Comparison of ENCODE assay signal across 8 mouse cellular contexts in the genomic region with DNA sequence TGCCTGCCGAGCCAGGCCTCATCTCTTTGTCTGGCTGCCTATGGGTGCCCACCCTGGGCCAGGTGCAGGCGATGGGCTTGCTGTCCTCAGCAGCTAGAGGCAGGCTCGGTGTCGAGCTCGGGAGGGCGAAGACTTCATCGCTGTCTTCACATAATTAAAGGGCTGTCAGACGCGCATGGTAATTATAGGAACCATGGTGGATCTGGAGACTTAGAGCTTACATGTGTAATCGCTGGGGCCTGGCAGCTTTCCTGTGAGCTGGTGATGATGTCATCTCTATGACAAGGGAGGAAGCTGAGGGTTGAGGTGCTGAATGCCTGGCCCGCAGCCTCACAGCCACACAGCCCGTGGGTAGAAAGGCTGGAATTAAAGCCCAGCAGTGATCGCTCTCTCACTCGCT. TPM values are rescaled to one million over a fixed set of nuclear protein-coding genes. Genes with fewer than 3 reads are reported as not detected.
DNase-seq lines count a peak whose midpoint lies in the region; ATAC-seq and TF ChIP-seq lines count a peak whose summit lies in the region.

No protein-coding gene starts in this region.

- no peak for TF ChIP-seq CTCF in olfactory bulb, adult 2 months (IDR thresholded peaks at IDR 0.05; ENCODE audit: insufficient read depth, low read depth, low read length)
- no peak for TF ChIP-seq CTCF in liver, postnatal 0 days (IDR thresholded peaks at IDR 0.05; ENCODE audit: low read depth)

- ATAC-seq in midbrain, embryonic 11.5 days (ENCODE audit: low FRiP score), result no peak
- no peak for ATAC-seq in liver, postnatal 0 days

- no peak for TF ChIP-seq EP300 in liver, postnatal 0 days (IDR thresholded peaks at IDR 0.05; ENCODE audit: low read depth)

- no peaks in the 10 kb centered on the region for H3K9me3 ChIP-seq in midbrain, embryonic 10.5 days (replicated peaks)
- no peaks in the 10 kb centered on the region for H3K9me3 ChIP-seq in midbrain, embryonic 11.5 days (ENCODE audit: control insufficient read depth, low read length)
- H3K9me3 ChIP-seq in liver, postnatal 0 days (ENCODE audit: low read length), result no peaks in the 10 kb centered on the region

- no peak overlapping the region for H3K9ac ChIP-seq in midbrain, embryonic 11.5 days (ENCODE audit: low read length)
- no peak overlapping the region for H3K9ac ChIP-seq in liver, postnatal 0 days (replicated peaks)

- WGBS in midbrain, embryonic 10.5 days, result 75% methylated on average over 14 of the region's 14 CpGs
- 75% methylated on average over 14 of the region's 14 CpGs for WGBS in midbrain, embryonic 11.5 days
- 24% methylated on average over 14 of the region's 14 CpGs for WGBS in olfactory bulb, adult 2 months
- WGBS in liver, postnatal 0 days (ENCODE audit: insufficient replicate concordance), result 66% methylated on average over 14 of the region's 14 CpGs

- no peak for DNase-seq in midbrain, embryonic 10.5 days (ENCODE audit: low spot score)
- no peak for DNase-seq in midbrain, embryonic 11.5 days (ENCODE audit: low spot score, missing footprints)
- DNase-seq in frontal cortex, postnatal 36 days (ENCODE audit: low spot score in 2 of 2), result peak; percentile 59 to 68
- peak; percentile 70 to 76 for DNase-seq in left cerebral cortex, adult 9 months (ENCODE audit: low spot score in 2 of 2)
- no peak for DNase-seq in cerebellum, adult 8-10 months
- no peak for DNase-seq in liver, postnatal 0 days
- no peak for DNase-seq in adrenal gland, postnatal 14 days

- H3K4me2 ChIP-seq in midbrain, embryonic 11.5 days, result no peak overlapping the region
- no peak overlapping the region for H3K4me2 ChIP-seq in liver, postnatal 0 days (ENCODE audit: low read depth, low read length)

- peak overlapping the region; percentile 59; the same call in 1 of the 2 replicates for H3K27ac ChIP-seq in midbrain, embryonic 10.5 days (replicated peaks)
- H3K27ac ChIP-seq in midbrain, embryonic 11.5 days (ENCODE audit: low read depth, low read length), result no peak overlapping the region
- H3K27ac ChIP-seq in olfactory bulb, adult 2 months (ENCODE audit: insufficient read depth, low read depth, low read length), result peak overlapping the region; percentile 97
- no peak overlapping the region for H3K27ac ChIP-seq in liver, postnatal 0 days (ENCODE audit: low read depth)

- H3K27me3 ChIP-seq in midbrain, embryonic 10.5 days (ENCODE audit: low read depth, poor library complexity, severe bottlenecking), result peaks cover 15% of the 10 kb centered on the region; the same call in 1 of the 2 replicates
- H3K27me3 ChIP-seq in midbrain, embryonic 11.5 days (ENCODE audit: control insufficient read depth, insufficient read depth, low read length), result no peaks in the 10 kb centered on the region
- H3K27me3 ChIP-seq in liver, postnatal 0 days (ENCODE audit: insufficient read depth, low read length), result no peaks in the 10 kb centered on the region

- peaks cover 67% of the 10 kb centered on the region for H3K4me1 ChIP-seq in midbrain, embryonic 10.5 days
- H3K4me1 ChIP-seq in midbrain, embryonic 11.5 days (ENCODE audit: control insufficient read depth, insufficient read depth, low read length), result peaks cover 18% of the 10 kb centered on the region
- H3K4me1 ChIP-seq in olfactory bulb, adult 2 months (ENCODE audit: control insufficient read depth, insufficient read depth, low read length), result peaks cover 89% of the 10 kb centered on the region
- peaks cover 10% of the 10 kb centered on the region for H3K4me1 ChIP-seq in liver, postnatal 0 days (ENCODE audit: insufficient read depth)

- H3K36me3 ChIP-seq in midbrain, embryonic 10.5 days, result 0 out of 2 replicates have a peak, but pooled peaks cover 1% of the 10 kb centered on the region
- no peaks in the 10 kb centered on the region for H3K36me3 ChIP-seq in midbrain, embryonic 11.5 days (ENCODE audit: control insufficient read depth, insufficient read depth, low read length)
- H3K36me3 ChIP-seq in liver, postnatal 0 days (replicated peaks; ENCODE audit: insufficient read depth, low read length), result no peaks in the 10 kb centered on the region

- TF ChIP-seq POLR2A in olfactory bulb, adult 2 months (IDR thresholded peaks at IDR 0.05; ENCODE audit: insufficient read depth, low read depth, low read length), result 0 out of 2 replicates have a peak, but pooled peaks have one; percentile 10

- H3K4me3 ChIP-seq in midbrain, embryonic 10.5 days, result no peak overlapping the region
- H3K4me3 ChIP-seq in midbrain, embryonic 11.5 days (ENCODE audit: low read depth, low read length), result no peak overlapping the region
- H3K4me3 ChIP-seq in olfactory bulb, adult 2 months (ENCODE audit: insufficient read depth, low read depth, low read length), result no peak overlapping the region
- H3K4me3 ChIP-seq in liver, postnatal 0 days (ENCODE audit: low read depth, low read length), result no peak overlapping the region

RNA-seq across cellular contexts. Expression of gene Klhl35, which starts 33.6 kb away (rescaled TPM):
- 2.9 and 10.0 TPM in 2 replicates for polyA plus RNA-seq in midbrain, embryonic 10.5 days (2016; fragmentation: Nextera tagmentation; extraction: Ambion mirVana)
- 22.5 and 22.9 TPM in 2 replicates for polyA plus RNA-seq in midbrain, embryonic 11.5 days (2014; fragmentation: Nextera tagmentation; extraction: Ambion mirVana)
- polyA plus RNA-seq in olfactory bulb, adult 2 months (2012; ENCODE audit: insufficient read depth, insufficient read length, low replicate concordance, missing spikeins), result not detected in 2 replicates
- polyA plus RNA-seq in liver, postnatal 0 days (2015; fragmentation: Nextera tagmentation; extraction: Ambion mirVana), result 0.35 and 0.37 TPM in 2 replicates
- 1.3 TPM in 2 replicates for total RNA-seq in adrenal gland, postnatal 14 days (2021)

RNA-seq across cellular contexts. Expression of gene Gdpd5, which starts 51.0 kb away (rescaled TPM):
- polyA plus RNA-seq in midbrain, embryonic 10.5 days (2016; fragmentation: Nextera tagmentation; extraction: Ambion mirVana), result 23.5 and 28.2 TPM in 2 replicates
- 16.2 and 16.7 TPM in 2 replicates for polyA plus RNA-seq in midbrain, embryonic 11.5 days (2014; fragmentation: Nextera tagmentation; extraction: Ambion mirVana)
- polyA plus RNA-seq in olfactory bulb, adult 2 months (2012; ENCODE audit: insufficient read depth, insufficient read length, low replicate concordance, missing spikeins), result not detected in 2 replicates
- 1.7 TPM in 2 replicates for polyA plus RNA-seq in liver, postnatal 0 days (2015; fragmentation: Nextera tagmentation; extraction: Ambion mirVana)
- total RNA-seq in adrenal gland, postnatal 14 days (2021), result 10.9 and 11.0 TPM in 2 replicates

RNA-seq across cellular contexts. Expression of gene Rps3, which starts 51.3 kb away (rescaled TPM):
- polyA plus RNA-seq in midbrain, embryonic 10.5 days (2016; fragmentation: Nextera tagmentation; extraction: Ambion mirVana), result 681 and 788 TPM in 2 replicates
- 716 and 724 TPM in 2 replicates for polyA plus RNA-seq in midbrain, embryonic 11.5 days (2014; fragmentation: Nextera tagmentation; extraction: Ambion mirVana)
- polyA plus RNA-seq in olfactory bulb, adult 2 months (2012; ENCODE audit: insufficient read depth, insufficient read length, low replicate concordance, missing spikeins), result 980 TPM in 1 of 2 replicates, not detected in the other
- 472 TPM in 2 replicates for polyA plus RNA-seq in liver, postnatal 0 days (2015; fragmentation: Nextera tagmentation; extraction: Ambion mirVana)
- 563 and 690 TPM in 2 replicates for total RNA-seq in adrenal gland, postnatal 14 days (2021)

Comparison
In these comparisons a context has a peak if more than half of its experiments do, and no peak if none do; other contexts are left out.
1. H3K27ac ChIP-seq: peak in midbrain, embryonic 10.5 days (single experiment) and olfactory bulb, adult 2 months (single experiment); none in midbrain, embryonic 11.5 days (single experiment) and liver, postnatal 0 days (single experiment).
2. DNase-seq: peak in frontal cortex, postnatal 36 days (2 of 2) and left cerebral cortex, adult 9 months (2 of 2); none in midbrain, embryonic 10.5 days (single experiment), midbrain, embryonic 11.5 days (single experiment), cerebellum, adult 8-10 months (single experiment), liver, postnatal 0 days (single experiment) and adrenal gland, postnatal 14 days (single experiment).